Mouse (Mus musculus) forebrain, embryonic 16.5 days (tissue): ENCODE data around the gene Timd2. TPM values are rescaled to one million over a fixed set of nuclear protein-coding genes. Genes with fewer than 3 reads are reported as not detected.
"Not testable (repeated sequence)": the region's sequence is repeated elsewhere in the genome, so short reads cannot be mapped to it uniquely, and the experiment has no call there.

Source experiments
- ATAC-seq: fragments of 200-750 bp; cut with Nextera tagmentation; 2 replicates; pipeline ENCODE4 v1.8.0; 2017; ENCODE audit warnings: mild to moderate bottlenecking, moderate library complexity
- H3K27ac ChIP-seq: fragments of 300-500 bp; sonication (generic); 2 replicates; pipeline ENCODE4 v1.5.1; 2014; ENCODE audit warnings: low read length, control low read depth
- H3K27me3 ChIP-seq: fragments of 300-500 bp; sonication (generic); replicated peaks from 2 replicates; pipeline ENCODE4 v1.6.1; 2014; ENCODE audit warnings: low read length; ENCODE audit not compliant: control insufficient read depth, insufficient read depth
- H3K36me3 ChIP-seq: fragments of 300-500 bp; sonication (generic); 2 replicates; pipeline ENCODE4 v1.6.1; 2014; ENCODE audit not compliant: control insufficient read depth, insufficient read depth
- H3K4me1 ChIP-seq: fragments of 300-500 bp; sonication (generic); replicated peaks from 2 replicates; pipeline ENCODE4 v1.6.1; 2014; ENCODE audit warnings: low read length; ENCODE audit not compliant: control insufficient read depth, insufficient read depth
- H3K4me2 ChIP-seq: fragments of 300-500 bp; sonication (generic); 2 replicates; pipeline ENCODE4 v1.6.1; 2014; ENCODE audit warnings: mild to moderate bottlenecking, low read length, control low read depth
- H3K4me3 ChIP-seq: fragments of 300-500 bp; sonication (generic); replicated peaks from 2 replicates; pipeline ENCODE4 v1.5.1; 2014; ENCODE audit warnings: mild to moderate bottlenecking, low read length, control low read depth
- H3K9ac ChIP-seq: fragments of 300-500 bp; sonication (generic); replicated peaks from 2 replicates; pipeline ENCODE4 v1.6.1; 2014; ENCODE audit warnings: low read depth, low read length, control low read depth
- H3K9me3 ChIP-seq: fragments of 300-500 bp; sonication (generic); 2 replicates; pipeline ENCODE4 v1.6.1; 2016; ENCODE audit warnings: low read length; ENCODE audit not compliant: control insufficient read depth
- WGBS: fragments of 180-500 bp; shearing (Covaris S2); extraction: QIAGEN DNeasy Blood & Tissue Kit; methylation state at CpG from one replicate; pipeline ENCODE4 v1.1.7; 2014; 5-methylcytosine and 5-hydroxymethylcytosine counted together
- polyA plus RNA-seq: library from polyadenylated mRNA; unstranded; fragments of >200 nt; fragmentation: Nextera tagmentation; extraction: Ambion mirVana; gene quantifications from 2 replicates; pipeline ENCODE4 v1.2.1, GENCODE M21; 2015

The Timd2 gene
- polyA plus RNA-seq, 1 experiment from 2014 or later: 0.10 TPM

- no peaks in the 10 kb centered on the region for H3K27me3 ChIP-seq
- WGBS: 63% methylated on average over 6 of the region's 6 CpGs
- no peak overlapping the region for H3K4me3 ChIP-seq
- no peaks in the 10 kb centered on the region for H3K36me3 ChIP-seq
- H3K9ac ChIP-seq: no peak overlapping the region
- H3K9me3 ChIP-seq: no peaks in the 10 kb centered on the region
- no peak overlapping the region for H3K4me2 ChIP-seq
- H3K27ac ChIP-seq: no peak overlapping the region
- H3K4me1 ChIP-seq: no peaks in the 10 kb centered on the region
- peak; percentile 63 for ATAC-seq
These were observed 26.5 kb upstream of the Timd2 start for GRCm38 (mm10) chr11:46733242-46733789.

DNA sequence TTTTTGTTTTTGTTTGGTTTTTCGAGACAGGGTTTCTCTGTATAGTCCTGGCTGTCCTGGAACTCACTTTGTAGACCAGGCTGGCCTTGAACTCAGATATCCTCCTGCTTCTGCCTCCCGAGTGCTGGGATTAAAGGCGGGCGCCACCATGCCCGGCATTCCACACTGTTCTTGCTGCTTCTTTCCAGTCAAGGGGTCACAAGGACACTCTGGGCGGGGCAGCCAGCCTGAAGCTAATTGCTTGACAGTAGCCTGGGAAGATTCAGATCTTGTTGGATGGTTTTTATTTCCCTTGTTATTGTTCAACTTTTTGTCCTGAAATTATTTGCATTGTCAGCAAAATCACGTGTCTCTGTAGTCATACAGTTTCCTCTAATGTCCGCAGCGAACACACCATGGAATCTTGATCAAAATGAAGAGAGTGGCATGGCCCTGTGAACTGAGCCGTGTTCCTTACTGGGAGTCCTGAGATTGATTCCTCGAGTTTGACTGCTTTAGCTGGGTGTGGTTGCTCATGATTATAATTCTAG, 24.7 kb upstream of the Timd2 start:
- 86% methylated on average over 11 of the region's 11 CpGs for WGBS
- ATAC-seq: no peak
- Histone ChIP-seq H3K4me1 (no peaks in the 10 kb centered on the region), H3K4me3 (no peak overlapping the region), H3K9ac (no peak overlapping the region), H3K4me2 (no peak overlapping the region), H3K36me3 (no peaks in the 10 kb centered on the region), H3K27me3 (no peaks in the 10 kb centered on the region), H3K9me3 (no peaks in the 10 kb centered on the region), H3K27ac (no peak overlapping the region)

DNA sequence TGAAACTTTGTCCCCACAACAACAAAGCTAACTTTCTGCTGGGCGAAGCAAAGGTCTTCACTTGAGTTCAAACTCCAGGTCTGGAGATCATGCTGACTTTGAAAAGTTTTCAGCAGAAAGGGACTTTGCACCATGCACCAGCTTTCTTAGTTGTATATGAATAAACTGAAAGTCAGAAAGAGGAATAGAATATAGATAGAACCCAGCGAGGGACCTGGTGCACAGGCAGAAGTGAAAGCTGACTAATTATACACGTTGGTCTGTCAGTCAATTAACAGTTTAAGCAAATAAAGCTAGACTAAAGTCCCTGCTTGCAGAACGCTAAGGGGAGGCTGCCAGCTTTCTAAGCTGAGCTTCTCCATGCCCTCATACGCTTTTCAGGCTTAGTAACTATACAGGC, 8.0 kb downstream of the Timd2 start:
- no peak overlapping the region for H3K27ac ChIP-seq
- no peak overlapping the region for H3K4me2 ChIP-seq
- H3K27me3 ChIP-seq: no peaks in the 10 kb centered on the region
- H3K4me1 ChIP-seq: no peaks in the 10 kb centered on the region
- 77% methylated on average over 5 of the region's 5 CpGs for WGBS
- no peaks in the 10 kb centered on the region for H3K9me3 ChIP-seq
- ATAC-seq: no peak
- no peaks in the 10 kb centered on the region for H3K36me3 ChIP-seq
- no peak overlapping the region for H3K4me3 ChIP-seq
- H3K9ac ChIP-seq: no peak overlapping the region

DNA sequence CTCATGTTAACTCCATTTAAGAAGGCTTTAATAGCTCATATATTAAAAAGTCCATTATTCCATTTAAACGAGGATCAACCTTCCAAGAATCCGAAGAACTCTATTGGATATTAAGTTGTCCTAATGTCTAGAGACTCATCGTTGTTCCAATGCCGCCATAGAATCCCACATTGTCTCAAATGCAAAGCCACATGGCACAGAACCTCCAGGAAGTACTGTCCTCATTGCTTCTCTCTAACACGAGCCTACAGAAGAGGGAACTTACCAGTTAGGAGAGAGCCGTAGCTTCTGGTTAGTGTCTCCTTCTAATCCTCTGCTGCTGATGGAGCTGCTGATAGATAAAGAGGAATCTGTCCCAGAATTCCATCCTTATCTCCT, 8.6 kb downstream of the Timd2 start:
- no peak overlapping the region for H3K4me3 ChIP-seq
- no peaks in the 10 kb centered on the region for H3K9me3 ChIP-seq
- H3K27me3 ChIP-seq: no peaks in the 10 kb centered on the region
- no peaks in the 10 kb centered on the region for H3K36me3 ChIP-seq
- H3K27ac ChIP-seq: no peak overlapping the region
- no peaks in the 10 kb centered on the region for H3K4me1 ChIP-seq
- ATAC-seq: no peak
- H3K4me2 ChIP-seq: no peak overlapping the region
- H3K9ac ChIP-seq: no peak overlapping the region
- 87% methylated on average over 6 of the region's 6 CpGs for WGBS

DNA sequence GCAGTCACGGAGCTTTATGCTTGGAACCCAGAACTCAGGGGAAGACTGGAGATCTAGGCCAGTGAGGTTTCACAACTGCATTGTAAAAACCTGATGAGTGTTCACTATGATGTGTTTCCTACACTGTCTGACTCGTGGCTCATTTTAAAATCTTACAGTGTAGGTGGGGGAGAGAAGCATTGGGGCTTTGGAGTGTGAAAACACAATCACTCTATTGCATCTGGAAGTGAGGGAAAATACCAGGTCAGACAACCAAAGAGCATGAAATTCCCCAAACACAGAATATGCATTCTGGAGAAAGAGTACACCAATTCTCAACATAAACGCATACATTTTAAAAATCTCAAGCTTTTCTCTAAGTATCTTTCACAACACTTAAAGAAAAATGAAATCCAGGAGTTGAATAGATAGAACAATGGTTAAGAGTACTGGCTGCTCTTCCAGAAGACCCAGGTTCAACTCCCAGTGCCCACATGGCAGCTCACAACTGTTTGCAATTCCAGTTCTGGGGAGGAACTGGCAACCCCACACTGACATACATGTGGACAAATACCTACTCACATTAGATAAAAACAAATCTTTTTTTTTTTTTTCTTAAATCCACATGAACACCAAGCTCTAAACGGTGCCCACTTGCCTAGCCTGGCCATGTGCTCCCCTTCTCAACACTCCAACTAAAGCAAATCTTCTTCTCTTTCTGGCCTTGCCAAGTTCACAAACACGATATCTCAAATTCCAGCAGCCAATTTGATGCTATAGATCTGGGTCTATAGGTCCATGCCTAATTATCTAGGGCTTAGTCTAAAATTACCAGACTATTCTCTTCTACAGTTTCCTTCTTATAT, 9.2 kb downstream of the Timd2 start:
- WGBS: 82% methylated on average over 5 of the region's 5 CpGs
- Histone ChIP-seq H3K9ac (no peak overlapping the region), H3K4me3 (no peak overlapping the region), H3K36me3 (no peaks in the 10 kb centered on the region), H3K9me3 (no peaks in the 10 kb centered on the region), H3K4me2 (no peak overlapping the region), H3K27ac (no peak overlapping the region), H3K4me1 (no peaks in the 10 kb centered on the region), H3K27me3 (no peaks in the 10 kb centered on the region)
- no peak for ATAC-seq

GRCm38 (mm10) chr11:46695849-46696248, 11.0 kb downstream of the Timd2 start:
- ATAC-seq, H3K9ac ChIP-seq, H3K9me3 ChIP-seq, H3K36me3 ChIP-seq, H3K4me2 ChIP-seq, H3K27ac ChIP-seq, H3K4me3 ChIP-seq, H3K27me3 ChIP-seq, H3K4me1 ChIP-seq: not testable (repeated sequence)
- 74% methylated on average over 2 of the region's 2 CpGs for WGBS

- WGBS: 88% methylated on average over 2 of the region's 2 CpGs
- ATAC-seq: no peak
- H3K9ac ChIP-seq: no peak overlapping the region
These were observed 16.7 kb downstream of the Timd2 start for GRCm38 (mm10) chr11:46690136-46690535.

DNA sequence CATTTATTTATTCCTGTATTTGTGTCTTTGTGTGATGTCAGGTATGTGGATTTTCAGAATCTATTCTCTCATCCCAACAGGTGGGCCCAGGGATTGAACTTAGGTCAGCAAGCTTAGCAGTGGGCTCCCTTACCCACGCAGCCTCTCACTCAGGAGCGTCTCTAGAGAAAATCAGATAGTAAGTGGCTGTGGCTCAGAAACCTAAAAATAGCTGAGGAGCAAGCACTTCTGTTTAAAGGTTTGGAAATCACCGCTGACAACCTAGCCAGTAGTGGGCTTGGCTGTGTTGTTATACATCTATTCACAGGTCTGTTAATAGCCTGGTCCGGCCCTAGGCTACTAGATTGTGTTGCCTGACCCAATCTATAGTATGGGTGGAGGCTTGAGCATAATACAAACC, 23.1 kb downstream of the Timd2 start:
- no peak overlapping the region for H3K4me3 ChIP-seq
- no peak overlapping the region for H3K9ac ChIP-seq
- no peak overlapping the region for H3K4me2 ChIP-seq
- no peaks in the 10 kb centered on the region for H3K36me3 ChIP-seq
- no peaks in the 10 kb centered on the region for H3K9me3 ChIP-seq
- no peak for ATAC-seq
- H3K4me1 ChIP-seq: no peaks in the 10 kb centered on the region
- no peak overlapping the region for H3K27ac ChIP-seq
- no peaks in the 10 kb centered on the region for H3K27me3 ChIP-seq
- WGBS: 54% methylated on average over 4 of the region's 4 CpGs

More at GRCm38 (mm10) chr11:46690136-46690535, 16.7 kb downstream of the Timd2 start:
- no peaks in the 10 kb centered on the region for H3K36me3 ChIP-seq
- no peaks in the 10 kb centered on the region for H3K9me3 ChIP-seq
- no peaks in the 10 kb centered on the region for H3K27me3 ChIP-seq
- H3K4me1 ChIP-seq: no peaks in the 10 kb centered on the region
- H3K27ac ChIP-seq: no peak overlapping the region
- no peak overlapping the region for H3K4me2 ChIP-seq
- H3K4me3 ChIP-seq: no peak overlapping the region

GRCm38 (mm10) chr11:46682842-46683241, 24.0 kb downstream of the Timd2 start:
- Histone ChIP-seq H3K4me3 (no peak overlapping the region), H3K9ac (no peak overlapping the region), H3K27me3 (no peaks in the 10 kb centered on the region), H3K9me3 (no peaks in the 10 kb centered on the region), H3K36me3 (no peaks in the 10 kb centered on the region), H3K27ac (no peak overlapping the region), H3K4me1 (no peaks in the 10 kb centered on the region), H3K4me2 (no peak overlapping the region)
- WGBS: 63% methylated on average over 1 of the region's 1 CpGs
- peak; percentile 38; the same call in 1 of the 2 replicates for ATAC-seq
